Comparison of ENCODE assay signal across 11 mouse cellular contexts in the genomic region with DNA sequence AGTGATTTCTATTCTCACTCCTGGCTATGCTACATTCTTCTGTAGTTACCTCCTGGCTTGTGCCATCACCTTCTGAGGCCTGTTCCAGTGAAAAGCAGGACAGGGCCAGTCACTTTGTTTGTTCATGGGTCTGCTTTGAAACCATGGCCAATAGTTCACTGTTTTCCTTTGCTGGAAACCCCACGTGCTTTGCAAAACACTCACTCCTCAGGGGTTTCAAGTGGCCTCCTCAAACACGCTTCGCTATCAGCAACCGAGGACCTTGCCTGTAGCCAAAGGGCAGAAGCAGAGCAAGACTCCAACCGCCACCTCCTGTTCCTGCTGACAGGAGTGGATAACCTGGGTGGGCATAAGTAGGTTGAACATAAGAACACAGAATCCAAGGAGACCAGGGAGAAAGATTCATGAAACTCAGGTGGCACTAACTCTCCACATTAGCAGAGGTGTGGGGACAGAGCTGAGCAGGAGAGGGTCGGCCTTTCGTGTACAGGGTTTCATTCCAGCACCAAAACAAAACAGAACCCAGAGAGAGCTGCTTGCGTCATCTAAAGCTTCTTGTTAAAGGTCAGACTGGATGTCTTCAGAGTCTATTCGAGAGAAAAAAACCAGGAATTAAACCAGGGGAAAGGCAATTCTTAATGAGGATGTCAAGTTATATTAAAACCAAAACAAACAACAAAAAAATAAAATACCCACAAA. TPM values are rescaled to one million over a fixed set of nuclear protein-coding genes. Genes with fewer than 3 reads are reported as not detected.
DNase-seq lines count a peak whose midpoint lies in the region; ATAC-seq lines count a peak whose summit lies in the region.
"Had no signal": no experiment of that assay in that cellular context is flagged by ENCODE, and none has a peak within 500 bp of the region (broad histone marks: within the 10 kb centered on the region; RNA-seq: fewer than 3 reads in every experiment).

No protein-coding gene starts in this region.

- H3K27ac ChIP-seq in hindbrain, embryonic 10.5 days = 0 out of 2 replicates have a peak overlapping the region, but pooled peaks have one; percentile 29
- H3K27ac ChIP-seq in hindbrain, embryonic 12.5 days = no peak overlapping the region
- peak overlapping the region; percentile 89 to 91 for H3K27ac ChIP-seq in heart, embryonic 14.5 days (replicated peaks in 1 of 2; ENCODE audit: control insufficient read depth in 1 of 2, insufficient read depth in 1 of 2, low read depth in 2 of 2, low read length in 2 of 2)
- H3K27ac ChIP-seq: neural tube, embryonic 12.5 days had no signal

- no peak overlapping the region for H3K9ac ChIP-seq in hindbrain, embryonic 12.5 days
- peak overlapping the region; percentile 51; the same call in 1 of the 2 replicates for H3K9ac ChIP-seq in heart, embryonic 14.5 days (ENCODE audit: low read length)
- H3K9ac ChIP-seq: neural tube, embryonic 12.5 days had no signal

- no peak overlapping the region for H3K4me3 ChIP-seq in hindbrain, embryonic 10.5 days
- H3K4me3 ChIP-seq in hindbrain, embryonic 12.5 days = no peak overlapping the region
- no peak overlapping the region for H3K4me3 ChIP-seq in heart, embryonic 14.5 days (ENCODE audit: control insufficient read depth in 1 of 2, insufficient read depth in 1 of 2, low read depth in 1 of 2, low read length in 2 of 2)
- H3K4me3 ChIP-seq: neural tube, embryonic 12.5 days had no signal

- DNase-seq in hindbrain, embryonic 10.5 days (ENCODE audit: low spot score) = no peak
- DNase-seq in kidney, postnatal 14 days = peak; percentile 24
- DNase-seq in lung, postnatal 25 days (ENCODE audit: low spot score) = peak; percentile 82
- no peak for DNase-seq in spleen, postnatal 14 days (ENCODE audit: low spot score in 2 of 2)
- no peak for DNase-seq in adrenal gland, adult 8-10 months
- DNase-seq in urinary bladder, postnatal 36 days (ENCODE audit: low spot score in 2 of 2) = no peak
- DNase-seq: cerebellum, adult 8-10 months had no signal

- no peaks in the 10 kb centered on the region for H3K36me3 ChIP-seq in hindbrain, embryonic 10.5 days
- H3K36me3 ChIP-seq in hindbrain, embryonic 12.5 days = no peaks in the 10 kb centered on the region
- H3K36me3 ChIP-seq in heart, embryonic 14.5 days (ENCODE audit: control insufficient read depth, insufficient read depth, low read length) = 0 out of 2 replicates have a peak, but pooled peaks cover 2% of the 10 kb centered on the region
- H3K36me3 ChIP-seq: neural tube, embryonic 12.5 days had no signal

- 72% methylated on average over 9 of the region's 9 CpGs for WGBS in hindbrain, embryonic 10.5 days
- WGBS in hindbrain, embryonic 12.5 days = 69% methylated on average over 9 of the region's 9 CpGs
- 19% methylated on average over 9 of the region's 9 CpGs for WGBS in heart, embryonic 14.5 days

- H3K4me1 ChIP-seq in hindbrain, embryonic 10.5 days (replicated peaks) = peaks cover 49% of the 10 kb centered on the region
- peaks cover 14% of the 10 kb centered on the region for H3K4me1 ChIP-seq in hindbrain, embryonic 12.5 days
- peaks cover 37 to 55% of the 10 kb centered on the region in 2 experiments for H3K4me1 ChIP-seq in heart, embryonic 14.5 days (ENCODE audit: control insufficient read depth in 2 of 2, insufficient read depth in 2 of 2, low read length in 2 of 2)

- ATAC-seq in hindbrain, embryonic 12.5 days (ENCODE audit: low FRiP score) = no peak
- ATAC-seq in heart, embryonic 14.5 days (ENCODE audit: insufficient number of reproducible peaks, insufficient read depth, low FRiP score, low read depth) = peak; percentile 50
- ATAC-seq: activated CD4-positive, CD25-positive, alpha-beta regulatory T cell, adult 4 months had no signal

- no peaks in the 10 kb centered on the region for H3K9me3 ChIP-seq in hindbrain, embryonic 10.5 days
- H3K9me3 ChIP-seq in hindbrain, embryonic 12.5 days (replicated peaks) = no peaks in the 10 kb centered on the region
- H3K9me3 ChIP-seq in heart, embryonic 14.5 days (ENCODE audit: control insufficient read depth, low read length) = no peaks in the 10 kb centered on the region
- H3K9me3 ChIP-seq: neural tube, embryonic 12.5 days had no signal

- no peaks in the 10 kb centered on the region for H3K27me3 ChIP-seq in hindbrain, embryonic 10.5 days (ENCODE audit: insufficient read depth, poor library complexity, severe bottlenecking)
- no peaks in the 10 kb centered on the region for H3K27me3 ChIP-seq in hindbrain, embryonic 12.5 days
- no peaks in the 10 kb centered on the region for H3K27me3 ChIP-seq in heart, embryonic 14.5 days (ENCODE audit: control insufficient read depth, insufficient read depth, low read length)

- H3K4me2 ChIP-seq in hindbrain, embryonic 12.5 days (replicated peaks) = no peak overlapping the region
- H3K4me2 ChIP-seq in heart, embryonic 14.5 days (ENCODE audit: low read length) = peak overlapping the region; percentile 16
- H3K4me2 ChIP-seq: neural tube, embryonic 12.5 days had no signal

RNA-seq across cellular contexts. Expression of gene Frmd8, which starts 47.5 kb away (rescaled TPM):
- 37.2 and 37.8 TPM in 2 replicates for polyA plus RNA-seq in hindbrain, embryonic 10.5 days (2016; fragmentation: Nextera tagmentation; extraction: Ambion mirVana)
- 28.7 and 29.9 TPM in 2 replicates for polyA plus RNA-seq in hindbrain, embryonic 12.5 days (2016; fragmentation: Nextera tagmentation; extraction: Ambion mirVana)
- 18.5 and 19.2 TPM in 2 replicates for polyA plus RNA-seq in heart, embryonic 14.5 days (2014; fragmentation: Nextera tagmentation; extraction: Ambion mirVana)
- 10 to 100 TPM; 47.6 to 55.2 (median 53.4) TPM for total RNA-seq in adrenal gland, adult 8-10 months (2022)

RNA-seq across cellular contexts. Expression of gene Slc25a45, which starts 50.0 kb away (rescaled TPM):
- 2.8 TPM in 2 replicates for polyA plus RNA-seq in hindbrain, embryonic 10.5 days (2016; fragmentation: Nextera tagmentation; extraction: Ambion mirVana)
- polyA plus RNA-seq in hindbrain, embryonic 12.5 days (2016; fragmentation: Nextera tagmentation; extraction: Ambion mirVana) = 2.0 and 2.2 TPM in 2 replicates
- 1.7 and 2.8 TPM in 2 replicates for polyA plus RNA-seq in heart, embryonic 14.5 days (2014; fragmentation: Nextera tagmentation; extraction: Ambion mirVana)
- 10 to 100 TPM; 12.8 to 21.7 (median 17.5) TPM for total RNA-seq in adrenal gland, adult 8-10 months (2022)

RNA-seq across cellular contexts. Expression of gene Scyl1, which starts 56.4 kb away (rescaled TPM):
- polyA plus RNA-seq in hindbrain, embryonic 10.5 days (2016; fragmentation: Nextera tagmentation; extraction: Ambion mirVana) = 68.2 and 69.5 TPM in 2 replicates
- 71.8 and 73.7 TPM in 2 replicates for polyA plus RNA-seq in hindbrain, embryonic 12.5 days (2016; fragmentation: Nextera tagmentation; extraction: Ambion mirVana)
- 56.9 and 62.3 TPM in 2 replicates for polyA plus RNA-seq in heart, embryonic 14.5 days (2014; fragmentation: Nextera tagmentation; extraction: Ambion mirVana)
- 100 to 1,000 TPM; 112 to 147 (median 124) TPM for total RNA-seq in adrenal gland, adult 8-10 months (2022)

Comparison
In these comparisons a context has a peak if more than half of its experiments do, and no peak if none do; other contexts are left out.
1. DNase-seq: peak in kidney, postnatal 14 days (single experiment) and lung, postnatal 25 days (single experiment); none in hindbrain, embryonic 10.5 days (single experiment), spleen, postnatal 14 days (0 of 2), adrenal gland, adult 8-10 months (single experiment) and urinary bladder, postnatal 36 days (0 of 2).